In the genomic region with DNA sequence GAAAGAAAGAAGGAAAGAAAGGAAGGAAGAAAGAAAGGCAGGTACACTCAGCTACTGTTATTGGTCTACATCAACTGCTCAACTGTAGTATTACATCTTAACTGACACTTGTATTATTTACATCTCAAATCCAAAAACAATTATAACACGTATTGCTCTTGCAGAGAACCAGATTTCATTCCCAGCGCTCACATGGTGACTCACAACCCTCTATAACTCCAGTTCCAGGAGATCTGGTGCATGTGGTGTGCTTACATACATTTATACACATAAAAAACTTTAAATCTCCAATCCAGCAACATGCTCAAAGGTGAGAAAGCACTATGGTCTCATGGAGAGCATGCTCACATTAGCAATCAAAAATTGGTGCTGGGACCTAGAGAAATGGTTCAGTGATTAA, we compare ENCODE assay signal across 18 mouse cellular contexts.
"Had no signal": no experiment of that assay in that cellular context is flagged by ENCODE, and none has a peak within 500 bp of the region (broad histone marks: within the 10 kb centered on the region; RNA-seq: fewer than 3 reads in every experiment).

No protein-coding gene starts in this region.

- H3K36me3 ChIP-seq: limb, embryonic 12.5 days; liver, embryonic 15.5 days had no signal

- H3K4me3 ChIP-seq: layer of hippocampus, adult 2 months; left cerebral cortex, adult 2 months; limb, embryonic 12.5 days; liver, embryonic 15.5 days had no signal

- DNase-seq: kidney, adult 2 months; kidney, postnatal 25 days; layer of hippocampus, postnatal 36 days; lung, adult 2 months; midbrain, embryonic 14.5 days; right cerebral cortex, adult 18-20 months; right cerebral cortex, postnatal 14 days; right cerebral cortex, postnatal 4 days; thymus, adult 2 months; thymus, postnatal 14 days; thymus, postnatal 4 days had no signal

- H3K9me3 ChIP-seq: limb, embryonic 12.5 days; liver, embryonic 15.5 days had no signal

- H3K4me2 ChIP-seq: limb, embryonic 12.5 days; midbrain, embryonic 11.5 days had no signal

- H3K27me3 ChIP-seq: limb, embryonic 12.5 days; liver, embryonic 15.5 days had no signal

- H3K9ac ChIP-seq: limb, embryonic 12.5 days had no signal

- H3K27ac ChIP-seq: layer of hippocampus, adult 2 months; left cerebral cortex, adult 2 months; limb, embryonic 12.5 days had no signal

- ATAC-seq: intestine, postnatal 0 days; lung, postnatal 0 days had no signal
